Mouse (Mus musculus): Measurements from ENCODE around the gene Nek8. TPM values are rescaled to one million over a fixed set of nuclear protein-coding genes. Genes with fewer than 3 reads are reported as not detected.
"Not testable (repeated sequence)": the region's sequence is repeated elsewhere in the genome, so short reads cannot be mapped to it uniquely, and the experiment has no call there.

The Nek8 gene
- polyA plus RNA-seq, 1 experiment from 2014 or later: 10.2 TPM

DNA sequence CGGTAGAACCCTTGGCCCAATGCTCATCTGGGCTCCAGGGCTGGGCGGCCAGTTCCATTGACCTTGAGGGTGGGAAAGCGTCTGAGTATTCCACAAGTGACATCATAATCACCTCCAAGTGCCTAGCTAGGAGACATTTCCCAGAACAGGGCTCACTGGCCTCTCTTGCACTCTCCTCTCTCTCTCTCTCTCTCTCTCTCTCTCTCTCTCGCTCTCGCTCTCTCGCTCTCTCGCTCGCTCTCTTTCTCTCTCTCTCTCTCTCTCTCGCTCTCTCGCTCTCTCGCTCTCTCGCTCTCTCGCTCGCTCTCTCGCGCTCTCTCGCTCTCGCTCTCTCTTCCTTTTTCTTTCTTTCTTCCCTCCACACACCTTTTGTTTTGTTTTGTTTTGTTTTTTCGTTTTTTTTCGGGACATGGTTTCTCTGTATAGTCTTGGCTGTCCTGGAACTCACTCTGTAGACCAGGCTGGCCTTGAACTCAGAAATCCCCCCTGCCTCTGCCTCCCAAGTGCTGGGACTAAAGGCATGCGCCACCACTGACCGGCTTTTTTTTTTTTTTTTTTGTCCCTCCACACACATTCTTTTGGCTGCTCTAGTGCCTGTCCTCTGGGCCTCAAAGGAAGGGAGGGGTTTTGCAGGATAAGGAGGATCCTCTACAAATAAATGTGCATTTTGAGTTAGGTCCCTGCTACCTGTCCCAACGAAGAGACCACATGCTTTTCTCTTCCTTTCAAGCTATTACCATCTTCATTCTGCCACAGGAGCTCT lies 18.8 kb upstream of the Nek8 start:
- peaks cover 13% of the 10 kb centered on the region for H3K4me1 ChIP-seq
- peak overlapping the region; percentile 23; the same call in 1 of the 2 replicates for H3K4me3 ChIP-seq
- H3K4me2 ChIP-seq (replicated peaks): peak overlapping the region; percentile 51
- ATAC-seq (ENCODE audit: low FRiP score, low read depth): no peak
- H3K36me3 ChIP-seq: peaks cover 32% of the 10 kb centered on the region
- no peak overlapping the region for H3K27ac ChIP-seq
- 68% methylated on average over 23 of the region's 23 CpGs for WGBS
- no peaks in the 10 kb centered on the region for H3K9me3 ChIP-seq
- H3K27me3 ChIP-seq (replicated peaks): no peaks in the 10 kb centered on the region
- no peak overlapping the region for H3K9ac ChIP-seq

- Histone ChIP-seq H3K9me3 (no peaks in the 10 kb centered on the region), H3K4me1 (peaks cover 20% of the 10 kb centered on the region), H3K4me3 (peak overlapping the region; percentile 23), H3K36me3 (peaks cover 32% of the 10 kb centered on the region), H3K9ac (no peak overlapping the region), H3K27me3 (replicated peaks) (no peaks in the 10 kb centered on the region), H3K27ac (no peak overlapping the region), H3K4me2 (replicated peaks) (peak overlapping the region; percentile 51)
- peak; percentile 51 for ATAC-seq (ENCODE audit: low FRiP score, low read depth)
- WGBS: 6% methylated on average over 30 of the region's 30 CpGs
Observed at GRCm38 (mm10) chr11:78194411-78195100, 18.1 kb upstream of the Nek8 start.

GRCm38 (mm10) chr11:78193113-78193512 lies 16.6 kb upstream of the Nek8 start, which contains the start of gene Proca1:
Gene Proca1 (plus strand): TSS chr11:78193392.
- 95% methylated on average over 1 of the region's 1 CpGs for WGBS
- peaks cover 32% of the 10 kb centered on the region for H3K36me3 ChIP-seq
- no peaks in the 10 kb centered on the region for H3K9me3 ChIP-seq
- no peak within 1 kb of the TSS for H3K27ac ChIP-seq
- no peak for ATAC-seq (ENCODE audit: low FRiP score, low read depth)
- H3K4me3 ChIP-seq: no peak within 1 kb of the TSS
- H3K4me1 ChIP-seq: peaks cover 22% of the 10 kb centered on the region
- no peak within 1 kb of the TSS for H3K9ac ChIP-seq
- H3K4me2 ChIP-seq (replicated peaks): peak within 1 kb of the TSS; percentile 51
- no peaks in the 10 kb centered on the region for H3K27me3 ChIP-seq (replicated peaks)

GRCm38 (mm10) chr11:78190041-78190440 lies 13.6 kb upstream of the Nek8 start:
- H3K4me1 ChIP-seq: peaks cover 20% of the 10 kb centered on the region
- H3K27ac ChIP-seq: no peak overlapping the region
- H3K9me3 ChIP-seq: no peaks in the 10 kb centered on the region
- H3K27me3 ChIP-seq (replicated peaks): no peaks in the 10 kb centered on the region
- H3K9ac ChIP-seq: peak overlapping the region; percentile 95; the same call in 1 of the 2 replicates
- peak overlapping the region; percentile 71 for H3K4me2 ChIP-seq (replicated peaks)
- peaks cover 32% of the 10 kb centered on the region for H3K36me3 ChIP-seq
- ATAC-seq (ENCODE audit: low FRiP score, low read depth): no peak
- H3K4me3 ChIP-seq: no peak overlapping the region
- WGBS: 67% methylated on average over 6 of the region's 6 CpGs

GRCm38 (mm10) chr11:78189234-78190040 lies 13.0 kb upstream of the Nek8 start:
- under 1% methylated on average over 42 of the region's 42 CpGs for WGBS
- ATAC-seq (ENCODE audit: low FRiP score, low read depth): peak; percentile 90
- Histone ChIP-seq H3K4me1 (peaks cover 14% of the 10 kb centered on the region), H3K4me2 (replicated peaks) (peak overlapping the region; percentile 71), H3K27me3 (replicated peaks) (no peaks in the 10 kb centered on the region), H3K4me3 (peak overlapping the region; percentile 71), H3K27ac (peak overlapping the region; percentile 85), H3K9ac (peak overlapping the region; percentile 95), H3K9me3 (no peaks in the 10 kb centered on the region), H3K36me3 (peaks cover 32% of the 10 kb centered on the region)

GRCm38 (mm10) chr11:78188331-78189233 lies 12.1 kb upstream of the Nek8 start, which contains the start of gene Rab34:
Gene Rab34 (plus strand): TSS chr11:78188430.
- peaks cover 26% of the 10 kb centered on the region for H3K36me3 ChIP-seq
- H3K9ac ChIP-seq: peak within 1 kb of the TSS; percentile 95
- under 1% methylated on average over 79 of the region's 80 CpGs for WGBS
- peak within 1 kb of the TSS; percentile 71 for H3K4me2 ChIP-seq (replicated peaks)
- H3K9me3 ChIP-seq: no peaks in the 10 kb centered on the region
- peaks cover 13% of the 10 kb centered on the region for H3K4me1 ChIP-seq
- H3K4me3 ChIP-seq: peak within 1 kb of the TSS; percentile 71
- peak; percentile 67 for ATAC-seq (ENCODE audit: low FRiP score, low read depth)
- H3K27me3 ChIP-seq (replicated peaks): no peaks in the 10 kb centered on the region
- peak within 1 kb of the TSS; percentile 85 for H3K27ac ChIP-seq

GRCm38 (mm10) chr11:78184702-78185101 lies 8.2 kb upstream of the Nek8 start:
- 93% methylated on average over 6 of the region's 6 CpGs for WGBS
- H3K27ac ChIP-seq; H3K9ac ChIP-seq; H3K9me3 ChIP-seq; ATAC-seq (ENCODE audit: low FRiP score, low read depth); H3K27me3 ChIP-seq (replicated peaks); H3K4me2 ChIP-seq (replicated peaks); H3K4me3 ChIP-seq: not testable (repeated sequence)
- peaks cover 23% of the 10 kb centered on the region for H3K4me1 ChIP-seq
- peaks cover 18% of the 10 kb centered on the region for H3K36me3 ChIP-seq

DNA sequence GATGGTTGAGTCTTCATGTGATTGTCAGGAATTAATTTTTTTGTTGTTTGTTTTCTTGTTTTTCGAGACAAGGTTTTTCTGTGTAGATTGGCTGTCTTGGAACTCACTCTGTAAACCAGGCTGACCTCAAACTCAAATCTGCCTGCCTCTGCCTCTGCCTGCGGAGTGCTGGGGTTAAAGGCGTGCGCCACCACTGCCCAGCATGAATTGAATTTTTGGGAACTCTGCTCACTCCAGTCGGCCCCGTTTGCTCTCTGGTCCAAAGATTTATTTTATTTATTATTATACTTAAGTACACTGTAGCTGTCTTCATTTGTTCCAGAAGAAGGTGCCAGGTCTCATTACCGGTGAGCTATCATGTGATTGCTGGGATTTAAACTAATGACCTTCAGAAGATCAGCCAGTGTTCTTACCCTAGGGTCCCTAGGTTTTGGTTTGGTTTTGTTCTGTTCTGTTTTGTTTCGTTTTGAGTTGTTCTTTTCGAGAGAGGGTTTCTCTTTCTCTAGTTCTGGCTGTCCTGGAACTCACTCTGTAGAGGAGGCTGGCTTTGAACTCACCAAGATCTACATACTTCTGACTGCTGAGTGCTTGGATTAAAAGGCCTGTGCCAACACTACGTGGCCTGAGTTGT lies 7.5 kb upstream of the Nek8 start:
- Histone ChIP-seq H3K36me3 (peaks cover 21% of the 10 kb centered on the region), H3K9ac (no peak overlapping the region), H3K4me1 (peaks cover 26% of the 10 kb centered on the region), H3K9me3 (no peaks in the 10 kb centered on the region), H3K27ac (no peak overlapping the region), H3K27me3 (replicated peaks) (no peaks in the 10 kb centered on the region), H3K4me3 (0 out of 2 replicates have a peak overlapping the region, but pooled peaks have one; percentile 8), H3K4me2 (replicated peaks) (peak overlapping the region; percentile 52)
- 51% methylated on average over 10 of the region's 10 CpGs for WGBS
- no peak for ATAC-seq (ENCODE audit: low FRiP score, low read depth)

DNA sequence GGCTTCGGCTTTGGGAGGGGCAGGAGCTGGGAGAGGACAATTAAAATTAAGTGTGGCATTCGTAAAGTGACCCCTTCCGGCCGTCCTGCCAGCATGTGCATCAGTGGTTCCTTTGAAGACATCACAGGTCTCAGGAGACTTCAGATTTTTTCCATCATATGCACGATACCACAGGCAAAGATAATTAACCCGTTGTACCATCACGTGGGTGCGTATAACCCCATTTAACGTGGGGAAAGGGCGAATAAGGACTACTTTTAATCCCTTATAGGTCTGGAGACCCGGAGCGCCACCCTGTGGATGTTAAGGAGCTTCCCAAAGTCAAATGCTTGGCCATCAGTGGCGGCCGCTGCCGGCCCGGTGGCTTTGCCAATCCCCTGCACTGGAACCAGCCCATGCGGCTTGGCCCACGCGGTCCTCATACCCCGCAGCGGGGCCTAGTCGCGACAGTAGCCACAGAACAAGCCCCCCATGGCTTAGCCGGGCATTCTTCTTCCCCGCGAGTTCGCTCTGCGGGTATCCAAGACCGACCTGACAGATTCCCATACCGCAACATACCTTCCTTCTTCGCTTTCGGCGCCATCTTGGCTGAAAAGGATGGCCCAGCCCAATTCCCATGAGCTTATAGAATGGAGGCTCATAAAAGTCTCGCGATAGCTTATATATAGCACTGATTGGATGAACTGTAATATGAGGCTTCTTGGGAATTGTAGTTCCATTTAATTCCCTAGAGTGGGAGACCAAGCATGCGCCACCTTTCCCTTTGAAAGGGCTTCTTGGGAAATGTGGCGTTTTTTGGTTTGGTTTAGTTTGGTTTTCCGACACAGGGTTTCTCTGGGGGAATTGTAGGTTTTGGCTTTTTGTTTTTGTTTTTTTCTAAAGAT lies 6.7 kb upstream of the Nek8 start, which contains the start of gene Rpl23a:
Gene Rpl23a (minus strand): TSS at position 624 of the 884 bp plus-strand sequence.
- WGBS: under 1% methylated on average over 38 of the region's 38 CpGs
- Histone ChIP-seq H3K9me3 (no peaks in the 10 kb centered on the region), H3K4me1 (peaks cover 33% of the 10 kb centered on the region), H3K36me3 (peaks cover 21% of the 10 kb centered on the region), H3K27ac (peak within 1 kb of the TSS; percentile 90), H3K4me2 (replicated peaks) (peak within 1 kb of the TSS; percentile 80), H3K27me3 (replicated peaks) (no peaks in the 10 kb centered on the region), H3K4me3 (peak within 1 kb of the TSS; percentile 88), H3K9ac (peak within 1 kb of the TSS; percentile 92)
- ATAC-seq (ENCODE audit: low FRiP score, low read depth): peak; percentile 88

GRCm38 (mm10) chr11:78182450-78182849 lies 6.0 kb upstream of the Nek8 start:
- ATAC-seq (ENCODE audit: low FRiP score, low read depth): no peak
- Histone ChIP-seq H3K36me3 (peaks cover 21% of the 10 kb centered on the region), H3K9me3 (no peaks in the 10 kb centered on the region), H3K27ac (no peak overlapping the region), H3K4me1 (peaks cover 40% of the 10 kb centered on the region), H3K9ac (peak overlapping the region; percentile 92), H3K4me2 (replicated peaks) (peak overlapping the region; percentile 80), H3K27me3 (replicated peaks) (no peaks in the 10 kb centered on the region), H3K4me3 (peak overlapping the region; percentile 88)
- 12% methylated on average over 7 of the region's 7 CpGs for WGBS
